Mouse (Mus musculus) intestine, embryonic 14.5 days (tissue): ENCODE data around the gene Klb. TPM values are rescaled to one million over a fixed set of nuclear protein-coding genes. Genes with fewer than 3 reads are reported as not detected.
A peak's percentile ranks its signal among the peaks of the same experiment; 100 is the strongest.
"Not testable (repeated sequence)": the region's sequence is repeated elsewhere in the genome, so short reads cannot be mapped to it uniquely, and the experiment has no call there.

ENCODE experiments used
- ATAC-seq: fragments of 200-750 bp; cut with Nextera tagmentation; replicated peaks from 2 replicates; pipeline ENCODE4 v1.8.0; 2017; ENCODE audit warnings: low read depth, moderate number of reproducible peaks, moderate TSS enrichment, moderate library complexity; ENCODE audit not compliant: low FRiP score, low TSS enrichment
- DNase-seq: peaks from one replicate; pipeline ENCODE4 v3.0.0-alpha.2; 2018; ENCODE audit warnings: low spot score
- H3K27ac ChIP-seq: fragments of 300-500 bp; sonication (generic); 2 replicates; pipeline ENCODE4 v1.5.1; 2014; ENCODE audit warnings: low read depth, mild to moderate bottlenecking, control low read depth
- H3K27me3 ChIP-seq: fragments of 300-500 bp; sonication (generic); replicated peaks from 2 replicates; pipeline ENCODE4 v1.6.1; 2014; ENCODE audit warnings: low read length, control low read depth; ENCODE audit not compliant: control insufficient read depth, insufficient read depth
- H3K36me3 ChIP-seq: fragments of 300-500 bp; sonication (generic); 2 replicates; pipeline ENCODE4 v1.6.1; 2014; ENCODE audit warnings: low read length, control low read depth; ENCODE audit not compliant: control insufficient read depth, insufficient read depth
- H3K4me1 ChIP-seq: fragments of 300-500 bp; sonication (generic); replicated peaks from 2 replicates; pipeline ENCODE4 v1.6.1; 2014; ENCODE audit warnings: low read length, control low read depth, mixed read lengths; ENCODE audit not compliant: control insufficient read depth, insufficient read depth
- H3K4me2 ChIP-seq: fragments of 300-500 bp; sonication (generic); 2 replicates; pipeline ENCODE4 v1.6.1; 2014; ENCODE audit warnings: low read length
- H3K4me3 ChIP-seq: fragments of 300-500 bp; sonication (generic); 2 replicates; pipeline ENCODE4 v1.5.1; 2014; ENCODE audit warnings: low read depth, low read length, control low read depth, mixed read lengths
- H3K9ac ChIP-seq: fragments of 300-500 bp; sonication (generic); 2 replicates; pipeline ENCODE4 v1.6.1; 2014; ENCODE audit warnings: mild to moderate bottlenecking, low read length
- H3K9me3 ChIP-seq: fragments of 300-500 bp; sonication (generic); 2 replicates; pipeline ENCODE4 v1.6.1; 2016; ENCODE audit warnings: low read length, control low read depth; ENCODE audit not compliant: control insufficient read depth
- WGBS: fragments of 180-500 bp; shearing (Covaris S2); extraction: QIAGEN DNeasy Blood & Tissue Kit; methylation state at CpG from one replicate; pipeline ENCODE4 v1.1.7; 2014; 5-methylcytosine and 5-hydroxymethylcytosine counted together
- polyA plus RNA-seq: library from polyadenylated mRNA; unstranded; fragments of >200 nt; fragmentation: Nextera tagmentation; extraction: Ambion mirVana; gene quantifications from 2 replicates; pipeline ENCODE4 v1.2.1, GENCODE M21; 2014

Gene Klb
- polyA plus RNA-seq: 0.27 and 0.96 TPM in 2 replicates

- H3K4me2 ChIP-seq: peak within 1 kb of the TSS; percentile 47
- H3K27ac ChIP-seq: no peak within 1 kb of the TSS
- no peak within 1 kb of the TSS for H3K9ac ChIP-seq
- WGBS: 50% methylated on average over 15 of the region's 15 CpGs
- no peaks in the 10 kb centered on the region for H3K36me3 ChIP-seq
- no peaks in the 10 kb centered on the region for H3K9me3 ChIP-seq
- H3K4me3 ChIP-seq: peak within 1 kb of the TSS; percentile 6; the same call in 1 of the 2 replicates
- no peaks in the 10 kb centered on the region for H3K4me1 ChIP-seq
- DNase-seq (peak; percentile 68), ATAC-seq (peak; percentile 88)
- no peaks in the 10 kb centered on the region for H3K27me3 ChIP-seq
These were observed at the start of gene Klb for GRCm38 (mm10) chr5:65348168-65348567. Klb (plus strand) TSS chr5:65348314.

GRCm38 (mm10) chr5:65299623-65300022 lies 48.5 kb upstream of the Klb start:
- H3K36me3 ChIP-seq: peaks cover 52% of the 10 kb centered on the region
- H3K27me3 ChIP-seq, ATAC-seq, H3K27ac ChIP-seq, H3K9ac ChIP-seq, H3K4me2 ChIP-seq, H3K4me1 ChIP-seq, H3K4me3 ChIP-seq, DNase-seq, H3K9me3 ChIP-seq: not testable (repeated sequence)
- 95% methylated on average over 1 of the region's 1 CpGs for WGBS

- Histone ChIP-seq H3K4me1 (no peaks in the 10 kb centered on the region), H3K27me3 (no peaks in the 10 kb centered on the region), H3K9me3 (no peaks in the 10 kb centered on the region), H3K9ac (no peak overlapping the region), H3K4me3 (no peak overlapping the region), H3K36me3 (peaks cover 57% of the 10 kb centered on the region), H3K4me2 (no peak overlapping the region), H3K27ac (no peak overlapping the region)
- WGBS: 95% methylated on average over 9 of the region's 9 CpGs
- ATAC-seq: no peak
- no peak for DNase-seq
These were observed 48.0 kb upstream of the Klb start for GRCm38 (mm10) chr5:65300121-65300520.

GRCm38 (mm10) chr5:65305516-65305915 lies 42.6 kb upstream of the Klb start:
- H3K9ac ChIP-seq: no peak overlapping the region
- ATAC-seq (no peak), DNase-seq (no peak)
- H3K27me3 ChIP-seq: no peaks in the 10 kb centered on the region
- 80% methylated on average over 9 of the region's 9 CpGs for WGBS
- H3K27ac ChIP-seq: no peak overlapping the region
- no peak overlapping the region for H3K4me3 ChIP-seq
- no peaks in the 10 kb centered on the region for H3K4me1 ChIP-seq
- H3K4me2 ChIP-seq: no peak overlapping the region
- H3K36me3 ChIP-seq: peaks cover 50% of the 10 kb centered on the region
- no peaks in the 10 kb centered on the region for H3K9me3 ChIP-seq

GRCm38 (mm10) chr5:65308208-65308607 lies 39.9 kb upstream of the Klb start:
- no peak for DNase-seq
- no peaks in the 10 kb centered on the region for H3K9me3 ChIP-seq
- H3K27ac ChIP-seq: no peak overlapping the region
- no peak for ATAC-seq
- 91% methylated on average over 7 of the region's 7 CpGs for WGBS
- H3K9ac ChIP-seq: no peak overlapping the region
- H3K36me3 ChIP-seq: peaks cover 58% of the 10 kb centered on the region
- H3K27me3 ChIP-seq: no peaks in the 10 kb centered on the region
- H3K4me1 ChIP-seq: no peaks in the 10 kb centered on the region
- H3K4me2 ChIP-seq: no peak overlapping the region
- H3K4me3 ChIP-seq: no peak overlapping the region

GRCm38 (mm10) chr5:65308866-65309265 lies 39.2 kb upstream of the Klb start:
- DNase-seq: no peak
- Histone ChIP-seq H3K27me3 (no peaks in the 10 kb centered on the region), H3K9ac (no peak overlapping the region), H3K4me1 (no peaks in the 10 kb centered on the region), H3K36me3 (peaks cover 59% of the 10 kb centered on the region), H3K4me2 (no peak overlapping the region), H3K4me3 (no peak overlapping the region), H3K27ac (no peak overlapping the region), H3K9me3 (no peaks in the 10 kb centered on the region)
- 88% methylated on average over 3 of the region's 3 CpGs for WGBS
- no peak for ATAC-seq

GRCm38 (mm10) chr5:65319176-65319575 lies 28.9 kb upstream of the Klb start:
- 92% methylated on average over 9 of the region's 9 CpGs for WGBS
- Histone ChIP-seq H3K4me1 (no peaks in the 10 kb centered on the region), H3K36me3 (peaks cover 43% of the 10 kb centered on the region), H3K9me3 (no peaks in the 10 kb centered on the region), H3K4me2 (no peak overlapping the region), H3K27ac (no peak overlapping the region), H3K4me3 (no peak overlapping the region), H3K27me3 (no peaks in the 10 kb centered on the region), H3K9ac (no peak overlapping the region)
- DNase-seq (no peak), ATAC-seq (no peak)

- 73% methylated on average over 10 of the region's 10 CpGs for WGBS
- no peak overlapping the region for H3K9ac ChIP-seq
- no peak for DNase-seq
These were observed 25.9 kb upstream of the Klb start for GRCm38 (mm10) chr5:65322165-65322564.

GRCm38 (mm10) chr5:65324271-65324670 lies 23.8 kb upstream of the Klb start:
- DNase-seq: no peak
- H3K9me3 ChIP-seq: no peaks in the 10 kb centered on the region
- no peaks in the 10 kb centered on the region for H3K27me3 ChIP-seq

More at GRCm38 (mm10) chr5:65322165-65322564, 25.9 kb upstream of the Klb start:
- no peaks in the 10 kb centered on the region for H3K9me3 ChIP-seq
- no peak overlapping the region for H3K4me2 ChIP-seq
- ATAC-seq: no peak
- peaks cover 4% of the 10 kb centered on the region; the same call in 1 of the 2 replicates for H3K4me1 ChIP-seq
- no peaks in the 10 kb centered on the region for H3K27me3 ChIP-seq
- peaks cover 21% of the 10 kb centered on the region for H3K36me3 ChIP-seq
- no peak overlapping the region for H3K27ac ChIP-seq
- H3K4me3 ChIP-seq: no peak overlapping the region

More at GRCm38 (mm10) chr5:65324271-65324670, 23.8 kb upstream of the Klb start:
- H3K9ac ChIP-seq: no peak overlapping the region
- 93% methylated on average over 3 of the region's 3 CpGs for WGBS
- H3K4me3 ChIP-seq: no peak overlapping the region
- peaks cover 1% of the 10 kb centered on the region; the same call in 1 of the 2 replicates for H3K36me3 ChIP-seq
- no peak overlapping the region for H3K4me2 ChIP-seq
- no peak for ATAC-seq
- peaks cover 13% of the 10 kb centered on the region; the same call in 1 of the 2 replicates for H3K4me1 ChIP-seq
- no peak overlapping the region for H3K27ac ChIP-seq
